Mouse (Mus musculus) heart, postnatal 0 days (tissue): ENCODE measurements at regions not wholly inside any gene's neighbourhood (a gene's known extent, or its start where the extent isn't known, plus 50 kb on each side); places are given as distances from the start of the nearest gene placed in this dataset.

Source experiments
- CTCF ChIP-seq: IDR thresholded peaks from 2 replicates; pipeline ENCODE4 v1.5.1; 2016; ENCODE audit warnings: antibody characterized with exemption, control low read depth, low read depth
- EP300 ChIP-seq: IDR thresholded peaks from 2 replicates; pipeline ENCODE4 v1.6.1; 2016; ENCODE audit warnings: antibody characterized with exemption, low read depth

GRCm38 (mm10) chr7:73279936-73280445, 95.3 kb upstream of the Rgma start:
- TF ChIP-seq CTCF (no peak), EP300 (no peak)
